Mouse (Mus musculus): ENCODE data around the gene Fbxo5. TPM values are rescaled to one million over a fixed set of nuclear protein-coding genes. Genes with fewer than 3 reads are reported as not detected.

Fbxo5 gene
- 1 to 10 TPM; 1.0 to 2.8 (median 1.8) TPM for total RNA-seq (2022)

DNA sequence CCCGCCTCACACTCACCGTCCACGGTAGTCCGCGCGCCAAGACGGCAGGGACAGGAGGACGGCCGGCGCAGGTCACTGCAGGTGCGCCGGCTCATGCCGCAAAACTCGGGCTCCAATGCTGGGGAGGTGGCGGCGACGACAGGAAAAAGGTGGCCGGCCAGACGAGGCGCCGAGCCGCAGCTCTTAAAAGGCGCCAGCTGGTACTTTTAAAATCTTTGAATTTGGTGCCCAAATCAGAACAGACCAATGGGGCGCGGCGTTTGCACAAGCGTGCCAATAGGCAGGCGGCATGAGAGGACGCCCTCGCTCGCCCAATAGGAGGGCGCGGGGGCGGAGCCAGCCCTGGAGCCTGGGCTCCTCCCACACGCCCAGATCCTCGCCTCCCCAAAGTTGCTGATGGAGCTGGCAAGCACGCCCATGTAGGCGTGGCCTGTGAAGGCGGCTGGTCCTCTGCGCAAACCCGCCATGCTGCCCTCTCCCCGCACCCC, at the start of gene Fbxo5:
Gene Fbxo5 (minus strand): TSS at position 358 of the 488 bp plus-strand sequence.
- peak; percentile 98 to 99 for DNase-seq (ENCODE audit: low spot score in 2 of 2)

DNA sequence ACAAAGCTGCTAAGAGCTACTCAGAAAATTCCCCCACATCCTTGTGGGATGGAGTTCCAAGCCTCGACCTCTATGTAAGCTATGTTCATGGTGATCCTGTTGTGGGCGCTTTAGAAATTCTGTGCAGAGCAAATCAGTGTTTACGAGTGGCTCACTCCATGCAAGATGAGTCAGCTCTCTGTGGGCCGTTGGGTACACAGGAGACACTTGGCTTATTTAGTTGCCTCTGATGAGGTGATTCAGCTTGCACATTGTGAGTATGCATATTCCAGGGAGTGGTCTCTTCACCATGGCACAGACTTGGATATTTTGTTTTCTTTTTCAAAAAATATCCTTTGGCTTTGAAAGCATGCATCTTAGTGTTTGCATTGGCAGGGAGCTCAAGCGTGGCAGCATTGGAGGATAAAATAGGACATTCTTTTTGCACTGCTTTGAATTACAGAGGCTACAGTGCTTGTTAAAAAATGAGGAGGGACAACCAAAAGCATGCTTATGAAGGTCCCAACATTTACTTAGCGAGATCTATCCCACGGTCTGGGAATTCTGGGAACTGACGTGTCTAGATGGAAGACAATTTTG, 48.0 kb upstream of the Fbxo5 start:
- DNase-seq (ENCODE audit: low spot score in 2 of 2), result no peak

- no peak for DNase-seq (ENCODE audit: low spot score in 2 of 2)
Observed at GRCm38 (mm10) chr10:5846939-5847338, 41.5 kb upstream of the Fbxo5 start.

GRCm38 (mm10) chr10:5841369-5841768, 36.0 kb upstream of the Fbxo5 start:
- DNase-seq (ENCODE audit: low spot score in 2 of 2), result no peak

DNA sequence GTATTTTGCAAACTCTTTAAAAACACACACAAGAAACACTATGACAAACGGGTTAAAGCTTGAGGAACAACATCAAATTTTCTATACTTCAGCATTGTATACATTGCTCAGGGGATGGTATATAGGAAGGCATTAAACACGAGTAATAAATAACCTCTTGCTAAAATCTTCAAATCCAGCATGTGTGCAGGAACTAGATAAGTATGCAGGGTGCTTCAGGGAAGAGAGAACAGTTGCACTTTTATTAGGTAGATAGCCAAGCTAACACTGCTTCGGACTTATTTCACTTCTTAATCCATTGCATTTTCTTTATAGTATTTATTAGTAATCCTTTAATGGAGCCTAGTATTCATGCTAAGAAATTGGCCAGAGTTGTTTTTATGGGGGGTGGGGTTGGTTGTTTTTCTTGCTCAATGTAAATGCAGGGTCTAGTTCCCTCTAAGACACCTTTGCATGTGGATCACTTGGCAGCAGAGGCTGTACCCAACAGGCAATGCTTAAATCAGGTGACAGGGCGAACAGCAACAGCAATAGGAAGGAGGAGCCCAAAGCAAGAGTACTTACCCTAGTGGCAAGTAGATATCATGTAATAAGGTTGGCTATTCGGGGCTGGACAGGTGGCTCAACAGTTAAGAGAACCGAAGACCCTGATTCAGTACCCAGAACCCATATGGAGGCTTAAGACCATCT, 21.1 kb upstream of the Fbxo5 start:
- DNase-seq (ENCODE audit: low spot score in 2 of 2), result no peak

DNA sequence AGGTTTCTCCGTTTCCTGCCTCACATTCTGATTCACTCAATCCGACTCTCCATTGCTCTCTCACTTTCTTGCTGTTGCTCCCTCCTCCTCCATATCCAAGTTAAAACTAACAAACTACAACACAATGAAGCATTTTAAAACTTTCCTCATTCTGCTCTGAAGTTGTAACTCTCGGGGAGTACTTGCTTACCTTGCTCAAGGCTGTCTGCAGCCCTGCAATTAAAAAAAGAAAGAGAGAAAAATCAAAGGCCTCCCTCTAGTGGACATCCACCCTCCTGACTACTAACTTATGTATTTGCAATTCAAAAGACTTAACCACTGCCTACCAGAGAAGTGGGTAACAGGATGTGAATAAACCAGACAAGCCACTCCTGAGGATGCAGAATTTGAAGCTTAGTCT, 19.4 kb upstream of the Fbxo5 start:
- no peak for DNase-seq (ENCODE audit: low spot score in 2 of 2)

GRCm38 (mm10) chr10:5823740-5824491, 18.5 kb upstream of the Fbxo5 start, which contains the start of gene Mtrf1l:
Gene Mtrf1l, minus strand, starts transcription at chr10:5823910.
- peak; percentile 92 to 93 for DNase-seq (ENCODE audit: low spot score in 2 of 2)

GRCm38 (mm10) chr10:5823291-5823739, 17.9 kb upstream of the Fbxo5 start:
- DNase-seq (ENCODE audit: low spot score in 2 of 2), result peak; percentile 20 to 27

DNA sequence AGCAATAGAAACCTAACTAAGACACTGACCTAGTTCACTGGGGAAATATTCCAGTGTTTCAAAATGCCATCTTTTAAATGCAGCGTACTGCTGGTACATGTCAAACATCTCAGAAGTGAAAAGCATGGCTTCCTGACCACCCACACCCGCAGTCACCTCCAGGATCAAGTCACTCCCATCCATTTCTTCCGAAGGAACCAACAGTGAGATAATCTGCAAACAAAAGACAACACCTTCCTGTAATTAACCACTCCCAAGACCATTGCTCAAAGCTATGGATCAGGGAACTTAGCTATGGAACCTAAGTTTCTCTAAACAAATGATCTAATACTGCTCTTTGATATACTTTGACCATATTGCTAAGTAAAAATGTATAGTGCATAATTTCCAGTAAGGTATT, 13.4 kb upstream of the Fbxo5 start:
- DNase-seq (ENCODE audit: low spot score in 2 of 2), result no peak

DNA sequence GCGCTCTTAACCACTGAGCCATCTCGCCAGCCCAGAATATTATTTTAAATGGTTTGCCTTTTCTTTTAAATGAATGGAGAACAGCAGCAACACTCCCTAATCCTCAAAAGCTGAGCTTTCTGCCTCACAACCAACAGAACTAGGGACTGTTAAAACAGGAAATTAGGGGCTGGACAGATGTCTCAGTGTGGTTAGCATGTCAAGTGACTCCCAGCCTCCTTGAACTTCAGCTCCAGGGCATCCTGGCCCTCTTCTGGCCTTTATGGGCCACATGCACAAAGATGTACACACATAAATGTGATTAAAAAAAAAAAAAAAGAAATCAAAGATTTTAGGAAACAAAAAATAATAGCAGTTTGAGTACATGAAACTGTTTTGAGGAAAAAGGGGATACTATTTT, 10.6 kb upstream of the Fbxo5 start:
- DNase-seq (ENCODE audit: low spot score in 2 of 2), result no peak

- DNase-seq (ENCODE audit: low spot score in 2 of 2), result no peak
Observed at GRCm38 (mm10) chr10:5813724-5814123, 8.3 kb upstream of the Fbxo5 start.

DNA sequence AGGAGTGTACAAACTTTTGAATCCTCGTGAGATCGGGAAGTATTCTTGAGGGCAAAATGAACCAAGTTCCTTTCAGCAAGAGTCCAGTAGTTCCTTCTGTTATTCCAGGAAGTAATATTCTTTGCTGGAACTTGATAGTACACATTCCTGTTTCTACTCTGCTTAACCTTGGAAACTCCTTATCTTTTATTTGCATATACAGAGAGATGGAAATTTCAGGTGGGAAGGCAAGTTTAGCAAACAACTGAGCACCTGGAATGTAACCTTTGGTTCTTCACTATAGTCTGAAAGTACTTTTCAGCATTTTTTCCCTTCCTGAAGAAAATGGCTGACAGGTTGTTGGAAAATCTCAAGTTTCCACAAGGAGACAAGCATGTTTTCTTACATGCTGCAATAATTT, 2.3 kb upstream of the Fbxo5 start:
- no peak for DNase-seq (ENCODE audit: low spot score in 2 of 2)

DNA sequence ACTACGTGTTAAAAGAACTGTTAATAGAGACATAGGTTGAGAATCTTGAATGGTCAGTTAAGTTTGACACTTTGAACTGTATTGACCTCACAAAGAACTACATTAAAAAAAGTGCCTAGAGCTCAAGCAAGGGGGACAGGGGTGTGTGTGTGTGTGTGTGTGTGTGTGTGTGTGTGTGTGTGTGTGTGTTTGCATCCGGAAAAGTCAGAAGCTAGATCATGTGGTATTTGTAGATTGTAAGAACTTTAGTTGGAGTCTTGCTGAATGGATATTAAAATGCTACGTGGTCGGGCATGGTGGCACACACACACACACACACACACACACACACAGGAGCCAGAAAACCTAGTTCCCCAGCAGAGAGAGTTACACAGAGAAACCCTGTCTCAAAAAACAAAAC, 1.6 kb upstream of the Fbxo5 start:
- no peak for DNase-seq (ENCODE audit: low spot score in 2 of 2)

- no peak for DNase-seq (ENCODE audit: low spot score in 2 of 2)
Observed at GRCm38 (mm10) chr10:5806416-5806815, 1.0 kb upstream of the Fbxo5 start.

- DNase-seq (ENCODE audit: low spot score in 2 of 2), result peak; percentile 92 to 93
Observed at GRCm38 (mm10) chr10:5805731-5806307, 419 bp upstream of the Fbxo5 start.

- no peak for DNase-seq (ENCODE audit: low spot score in 2 of 2)
Observed at GRCm38 (mm10) chr10:5804691-5805156, 676 bp downstream of the Fbxo5 start.

DNA sequence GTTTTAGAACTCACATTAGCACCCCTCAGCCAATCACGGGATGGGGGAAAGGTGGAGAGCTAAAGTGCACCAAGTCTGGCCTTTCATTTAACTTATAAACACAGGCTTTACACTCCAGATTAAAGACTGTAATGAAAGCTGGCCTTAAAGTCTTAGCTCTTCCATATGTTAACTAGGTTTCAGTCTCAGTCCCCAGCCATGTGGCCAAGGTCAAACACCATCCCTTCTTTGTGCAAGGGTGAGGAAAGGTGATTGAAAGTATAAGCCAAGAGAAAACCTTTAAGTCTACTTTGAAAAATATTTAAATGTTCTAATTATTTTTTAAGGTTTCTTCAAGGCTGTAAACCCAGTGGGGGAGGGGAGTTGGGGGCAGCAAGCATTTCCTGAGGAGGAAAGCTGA, 1.7 kb downstream of the Fbxo5 start:
- DNase-seq (ENCODE audit: low spot score in 2 of 2), result no peak

GRCm38 (mm10) chr10:5802866-5803265, 2.5 kb downstream of the Fbxo5 start:
- no peak for DNase-seq (ENCODE audit: low spot score in 2 of 2)

DNA sequence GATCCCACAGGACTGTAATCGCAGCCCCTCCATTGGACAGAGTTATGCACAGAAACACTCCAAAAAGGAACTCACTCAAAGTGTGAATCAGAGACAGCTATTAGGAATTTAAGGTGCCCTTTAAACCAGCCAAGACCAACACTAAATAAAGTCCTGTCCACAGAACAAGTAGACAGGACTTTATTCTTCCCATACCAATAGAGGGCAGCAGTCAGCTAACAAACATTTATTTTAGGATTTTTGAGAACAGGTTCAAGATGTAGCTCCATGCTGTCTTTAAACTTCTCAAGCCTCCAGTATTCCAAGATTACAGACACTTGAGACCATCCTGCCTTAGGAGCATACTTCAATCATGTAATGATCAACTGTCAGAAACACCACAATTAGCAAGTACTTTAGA, 4.9 kb downstream of the Fbxo5 start:
- DNase-seq (ENCODE audit: low spot score in 2 of 2), result no peak

GRCm38 (mm10) chr10:5798069-5798468, 7.3 kb downstream of the Fbxo5 start:
- no peak for DNase-seq (ENCODE audit: low spot score in 2 of 2)

DNA sequence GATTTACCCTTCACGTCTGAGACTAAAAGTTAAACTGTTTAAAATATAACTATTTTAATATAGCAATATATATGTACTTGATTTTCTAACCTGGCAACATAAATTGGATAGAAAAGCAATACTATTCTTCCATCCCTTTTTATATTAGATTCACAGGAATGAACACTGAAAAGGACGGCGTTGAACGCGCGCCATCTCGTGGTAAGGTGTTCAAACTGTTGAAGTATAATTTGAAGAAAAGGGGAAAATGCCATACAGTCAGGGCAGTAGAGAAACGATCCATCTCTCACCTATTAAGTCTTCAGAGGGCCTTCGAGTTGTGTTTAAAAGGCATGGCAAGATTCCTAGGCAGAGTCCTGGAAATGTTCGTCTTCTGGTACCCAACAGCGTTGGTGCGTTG, 14.7 kb downstream of the Fbxo5 start:
- DNase-seq (ENCODE audit: low spot score in 2 of 2), result peak in 1 of 2 experiments; percentile 52

DNA sequence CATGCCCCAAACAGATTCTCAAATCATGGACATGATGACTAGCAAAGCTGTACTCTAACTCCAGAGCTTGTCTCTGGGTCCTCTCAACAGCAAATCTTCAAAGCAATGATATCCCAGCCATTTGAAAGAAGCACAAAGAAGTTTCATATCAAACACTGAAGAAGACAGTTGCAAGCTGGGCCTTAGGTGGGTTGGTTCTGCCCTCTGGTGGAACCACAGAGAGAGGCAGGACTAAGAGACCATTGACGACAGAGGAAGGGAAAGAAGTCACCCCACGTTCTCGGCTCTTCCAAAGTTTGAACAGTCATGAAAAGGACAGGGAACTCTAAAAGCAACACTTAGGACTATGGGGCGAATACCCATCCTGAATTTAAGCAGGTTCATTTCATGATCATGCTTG, 18.5 kb downstream of the Fbxo5 start:
- peak in 1 of 2 experiments; percentile 36 for DNase-seq (ENCODE audit: low spot score in 2 of 2)

All from layer of hippocampus, adult 8-10 months (tissue).